Mouse (Mus musculus): ENCODE measurements around the gene Rabl3.

- TF ChIP-seq CTCF (IDR thresholded peaks at IDR 0.05; ENCODE audit: control insufficient read depth, insufficient read depth, insufficient read length) (no peak), MYOG (IDR thresholded peaks at IDR 0.05; ENCODE audit: control insufficient read depth, extremely low read depth, insufficient read length) (no peak), USF1 (IDR thresholded peaks at IDR 0.05; ENCODE audit: low read depth) (no peak), MYOD1 (IDR thresholded peaks at IDR 0.05; ENCODE audit: control insufficient read depth, insufficient read length, low read depth) (no peak), CEBPB (IDR thresholded peaks at IDR 0.05; ENCODE audit: low read depth) (no peak)
Observed at GRCm38 (mm10) chr16:37504517-37504916, 35.2 kb upstream of the Rabl3 start.
